Comparison of ENCODE assay signal across 22 mouse cellular contexts in the genomic region with DNA sequence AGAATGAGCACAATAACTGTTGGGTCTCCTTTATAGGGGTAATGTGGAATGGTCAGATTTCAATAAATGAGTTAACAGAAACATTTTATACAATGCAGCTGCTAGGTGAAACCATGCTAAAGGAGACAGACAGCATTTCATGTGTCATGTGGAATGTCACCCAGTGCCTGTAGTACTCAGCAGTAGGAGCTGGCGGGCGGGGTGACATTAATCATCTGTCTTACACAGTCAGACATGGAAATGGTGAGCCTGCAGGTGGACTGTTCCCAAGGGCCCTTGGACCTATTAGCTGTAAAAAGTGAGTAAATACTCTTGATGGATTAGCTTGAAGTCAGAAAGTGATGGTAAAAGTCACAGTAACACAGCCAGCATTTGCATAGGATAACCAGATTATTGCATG. TPM values are rescaled to one million over a fixed set of nuclear protein-coding genes. Genes with fewer than 3 reads are reported as not detected.
DNase-seq lines count a peak whose midpoint lies in the region; ATAC-seq and TF ChIP-seq lines count a peak whose summit lies in the region.
"Had no signal": no experiment of that assay in that cellular context is flagged by ENCODE, and none has a peak within 500 bp of the region (broad histone marks: within the 10 kb centered on the region; RNA-seq: fewer than 3 reads in every experiment).

No protein-coding gene starts in this region.

- no peak for DNase-seq in liver, postnatal 0 days
- DNase-seq in liver, embryonic 13.5 days: no peak
- no peak for DNase-seq in ovary, postnatal 36 days (ENCODE audit: low spot score)
- no peak for DNase-seq in urinary bladder, adult 2 months (ENCODE audit: low spot score)
- DNase-seq: adrenal gland, postnatal 10 days; cerebellum, adult 2 months; cerebellum, postnatal 36 days; embryo, embryonic 11 days; gastrocnemius, postnatal 10 days; heart, adult 11 months; heart, postnatal 14 days; kidney, postnatal 36 days; layer of hippocampus, adult 9-11 months; thymus, postnatal 14 days had no signal

- H3K4me1 ChIP-seq in hindbrain, embryonic 16.5 days (ENCODE audit: control insufficient read depth, insufficient read depth, low read depth, low read length): no peaks in the 10 kb centered on the region; the same call in 1 of the 2 replicates
- no peaks in the 10 kb centered on the region for H3K4me1 ChIP-seq in hindbrain, embryonic 13.5 days (replicated peaks)
- peaks cover 31% of the 10 kb centered on the region for H3K4me1 ChIP-seq in liver, embryonic 12.5 days
- no peaks in the 10 kb centered on the region for H3K4me1 ChIP-seq in liver, postnatal 0 days (ENCODE audit: insufficient read depth)
- peaks cover 32% of the 10 kb centered on the region for H3K4me1 ChIP-seq in liver, embryonic 13.5 days (replicated peaks)
- H3K4me1 ChIP-seq in stomach, embryonic 14.5 days (ENCODE audit: control insufficient read depth, insufficient read depth, low read length): peaks cover 3% of the 10 kb centered on the region; the same call in 1 of the 2 replicates
- H3K4me1 ChIP-seq: forebrain, embryonic 10.5 days; midbrain, embryonic 12.5 days had no signal

- no peak overlapping the region for H3K4me2 ChIP-seq in hindbrain, embryonic 16.5 days (ENCODE audit: low read length)
- no peak overlapping the region for H3K4me2 ChIP-seq in hindbrain, embryonic 13.5 days
- no peak overlapping the region for H3K4me2 ChIP-seq in liver, embryonic 12.5 days
- H3K4me2 ChIP-seq in liver, postnatal 0 days (ENCODE audit: low read depth, low read length): no peak overlapping the region
- no peak overlapping the region for H3K4me2 ChIP-seq in liver, embryonic 13.5 days
- no peak overlapping the region for H3K4me2 ChIP-seq in stomach, embryonic 14.5 days (replicated peaks; ENCODE audit: low read depth, low read length)
- H3K4me2 ChIP-seq: midbrain, embryonic 12.5 days had no signal

- no peaks in the 10 kb centered on the region for H3K27me3 ChIP-seq in hindbrain, embryonic 16.5 days (replicated peaks; ENCODE audit: control insufficient read depth, insufficient read depth, low read length)
- no peaks in the 10 kb centered on the region for H3K27me3 ChIP-seq in hindbrain, embryonic 13.5 days
- H3K27me3 ChIP-seq in liver, embryonic 12.5 days (replicated peaks): no peaks in the 10 kb centered on the region
- H3K27me3 ChIP-seq in liver, postnatal 0 days (ENCODE audit: insufficient read depth, low read length): no peaks in the 10 kb centered on the region
- H3K27me3 ChIP-seq in liver, embryonic 13.5 days: no peaks in the 10 kb centered on the region
- no peaks in the 10 kb centered on the region for H3K27me3 ChIP-seq in stomach, embryonic 14.5 days (ENCODE audit: control insufficient read depth, insufficient read depth, low read length)
- H3K27me3 ChIP-seq: midbrain, embryonic 12.5 days had no signal

- no peak overlapping the region for H3K27ac ChIP-seq in hindbrain, embryonic 16.5 days (ENCODE audit: low read depth, low read length)
- no peak overlapping the region for H3K27ac ChIP-seq in hindbrain, embryonic 13.5 days
- 0 out of 2 replicates have a peak overlapping the region, but pooled peaks have one; percentile 8 for H3K27ac ChIP-seq in liver, embryonic 12.5 days
- no peak overlapping the region for H3K27ac ChIP-seq in liver, postnatal 0 days (ENCODE audit: low read depth)
- H3K27ac ChIP-seq in liver, embryonic 13.5 days: peak overlapping the region; percentile 29; the same call in 1 of the 2 replicates
- H3K27ac ChIP-seq in stomach, embryonic 14.5 days (ENCODE audit: low read length): peak overlapping the region; percentile 86; the same call in 1 of the 2 replicates
- H3K27ac ChIP-seq: forebrain, embryonic 10.5 days; midbrain, embryonic 12.5 days had no signal

- H3K4me3 ChIP-seq in hindbrain, embryonic 16.5 days (ENCODE audit: low read length): no peak overlapping the region
- no peak overlapping the region for H3K4me3 ChIP-seq in hindbrain, embryonic 13.5 days
- H3K4me3 ChIP-seq in liver, embryonic 12.5 days: no peak overlapping the region
- H3K4me3 ChIP-seq in liver, postnatal 0 days (ENCODE audit: low read depth, low read length): no peak overlapping the region
- H3K4me3 ChIP-seq in liver, embryonic 13.5 days (replicated peaks): no peak overlapping the region
- no peak overlapping the region for H3K4me3 ChIP-seq in stomach, embryonic 14.5 days (ENCODE audit: low read depth, low read length)
- H3K4me3 ChIP-seq: forebrain, embryonic 10.5 days; left cerebral cortex, adult 2 months; midbrain, embryonic 12.5 days had no signal

- no peaks in the 10 kb centered on the region for H3K36me3 ChIP-seq in hindbrain, embryonic 16.5 days (ENCODE audit: control insufficient read depth, insufficient read depth, low read length)
- H3K36me3 ChIP-seq in hindbrain, embryonic 13.5 days: peaks cover 15% of the 10 kb centered on the region
- H3K36me3 ChIP-seq in liver, embryonic 12.5 days: peaks cover 19% of the 10 kb centered on the region
- peaks cover 1% of the 10 kb centered on the region; the same call in 1 of the 2 replicates for H3K36me3 ChIP-seq in liver, postnatal 0 days (replicated peaks; ENCODE audit: insufficient read depth, low read length)
- H3K36me3 ChIP-seq in liver, embryonic 13.5 days: peaks cover 15% of the 10 kb centered on the region; the same call in 1 of the 2 replicates
- peaks cover 5% of the 10 kb centered on the region; the same call in 1 of the 2 replicates for H3K36me3 ChIP-seq in stomach, embryonic 14.5 days (ENCODE audit: control insufficient read depth, insufficient read depth, low read length)

- no peak for TF ChIP-seq CTCF in liver, postnatal 0 days (IDR thresholded peaks at IDR 0.05; ENCODE audit: low read depth)

- H3K9me3 ChIP-seq in hindbrain, embryonic 16.5 days (ENCODE audit: control insufficient read depth, low read length): no peaks in the 10 kb centered on the region
- no peaks in the 10 kb centered on the region for H3K9me3 ChIP-seq in hindbrain, embryonic 13.5 days
- no peaks in the 10 kb centered on the region for H3K9me3 ChIP-seq in liver, embryonic 12.5 days (replicated peaks)
- H3K9me3 ChIP-seq in liver, postnatal 0 days (ENCODE audit: low read length): no peaks in the 10 kb centered on the region
- no peaks in the 10 kb centered on the region for H3K9me3 ChIP-seq in liver, embryonic 13.5 days (replicated peaks)
- no peaks in the 10 kb centered on the region for H3K9me3 ChIP-seq in stomach, embryonic 14.5 days (ENCODE audit: control insufficient read depth, low read depth, low read length)
- H3K9me3 ChIP-seq: forebrain, embryonic 10.5 days; midbrain, embryonic 12.5 days had no signal

- WGBS in hindbrain, embryonic 16.5 days: 89% methylated on average over 2 of the region's 2 CpGs
- 85% methylated on average over 2 of the region's 2 CpGs for WGBS in hindbrain, embryonic 13.5 days
- 89% methylated on average over 2 of the region's 2 CpGs for WGBS in liver, embryonic 12.5 days (ENCODE audit: insufficient replicate concordance)
- 86% methylated on average over 2 of the region's 2 CpGs for WGBS in liver, postnatal 0 days (ENCODE audit: insufficient replicate concordance)
- WGBS in liver, embryonic 13.5 days (ENCODE audit: insufficient replicate concordance): 93% methylated on average over 2 of the region's 2 CpGs
- WGBS in stomach, embryonic 14.5 days: 93% methylated on average over 2 of the region's 2 CpGs

- no peak overlapping the region for H3K9ac ChIP-seq in hindbrain, embryonic 16.5 days (ENCODE audit: low read depth, low read length)
- H3K9ac ChIP-seq in hindbrain, embryonic 13.5 days: no peak overlapping the region
- no peak overlapping the region for H3K9ac ChIP-seq in liver, embryonic 12.5 days
- no peak overlapping the region for H3K9ac ChIP-seq in liver, postnatal 0 days (replicated peaks)
- peak overlapping the region; percentile 38; the same call in 1 of the 2 replicates for H3K9ac ChIP-seq in liver, embryonic 13.5 days
- H3K9ac ChIP-seq in stomach, embryonic 14.5 days (replicated peaks; ENCODE audit: low read depth, low read length): no peak overlapping the region
- H3K9ac ChIP-seq: midbrain, embryonic 12.5 days had no signal

- no peak for TF ChIP-seq EP300 in liver, postnatal 0 days (IDR thresholded peaks at IDR 0.05; ENCODE audit: low read depth)

- 0 out of 2 replicates have a peak, but pooled peaks have one; percentile 28 for ATAC-seq in hindbrain, embryonic 16.5 days
- ATAC-seq in hindbrain, embryonic 13.5 days (ENCODE audit: low FRiP score): no peak
- ATAC-seq in liver, embryonic 12.5 days: 0 out of 2 replicates have a peak, but pooled peaks have one; percentile 54
- ATAC-seq in liver, postnatal 0 days: no peak
- peak; percentile 42; the same call in 1 of the 2 replicates for ATAC-seq in liver, embryonic 13.5 days (ENCODE audit: low read depth)
- ATAC-seq in stomach, embryonic 14.5 days (ENCODE audit: insufficient number of reproducible peaks, insufficient read depth, low FRiP score, low read depth): no peak
- ATAC-seq: forebrain, embryonic 16.5 days had no signal

RNA-seq across cellular contexts. Expression of a gene that starts 46.0 kb away (rescaled TPM):
- 6.6 and 6.8 TPM in 2 replicates for polyA plus RNA-seq in hindbrain, embryonic 16.5 days (2015; fragmentation: Nextera tagmentation; extraction: Ambion mirVana)
- polyA plus RNA-seq in hindbrain, embryonic 13.5 days (2015; fragmentation: Nextera tagmentation; extraction: Ambion mirVana): 5.1 and 5.2 TPM in 2 replicates
- 21.1 and 21.4 TPM in 2 replicates for polyA plus RNA-seq in liver, embryonic 12.5 days (2016; fragmentation: Nextera tagmentation; extraction: Ambion mirVana)
- polyA plus RNA-seq in liver, postnatal 0 days (2015; fragmentation: Nextera tagmentation; extraction: Ambion mirVana): 24.7 and 25.3 TPM in 2 replicates
- 18.6 and 20.5 TPM in 2 replicates for polyA plus RNA-seq in liver, embryonic 13.5 days (2015; fragmentation: Nextera tagmentation; extraction: Ambion mirVana)
- 30.7 and 34.1 TPM in 2 replicates for polyA plus RNA-seq in stomach, embryonic 14.5 days (2014; fragmentation: Nextera tagmentation; extraction: Ambion mirVana)
- polyA plus RNA-seq in urinary bladder, adult 2 months (2012; rRNA removed): 63.0 and 70.3 TPM in 2 replicates

RNA-seq across cellular contexts. Expression of a gene that starts 47.6 kb away (rescaled TPM):
- 114 and 117 TPM in 2 replicates for polyA plus RNA-seq in hindbrain, embryonic 16.5 days (2015; fragmentation: Nextera tagmentation; extraction: Ambion mirVana)
- polyA plus RNA-seq in hindbrain, embryonic 13.5 days (2015; fragmentation: Nextera tagmentation; extraction: Ambion mirVana): 142 and 148 TPM in 2 replicates
- polyA plus RNA-seq in liver, embryonic 12.5 days (2016; fragmentation: Nextera tagmentation; extraction: Ambion mirVana): 28.2 and 29.9 TPM in 2 replicates
- 13.8 and 14.9 TPM in 2 replicates for polyA plus RNA-seq in liver, postnatal 0 days (2015; fragmentation: Nextera tagmentation; extraction: Ambion mirVana)
- 23.6 and 27.2 TPM in 2 replicates for polyA plus RNA-seq in liver, embryonic 13.5 days (2015; fragmentation: Nextera tagmentation; extraction: Ambion mirVana)
- 78.4 and 78.7 TPM in 2 replicates for polyA plus RNA-seq in stomach, embryonic 14.5 days (2014; fragmentation: Nextera tagmentation; extraction: Ambion mirVana)
- polyA plus RNA-seq in urinary bladder, adult 2 months (2012; rRNA removed): 39.7 and 41.5 TPM in 2 replicates

RNA-seq across cellular contexts. Expression of a gene that starts 48.0 kb away (rescaled TPM):
- 26.6 and 26.7 TPM in 2 replicates for polyA plus RNA-seq in hindbrain, embryonic 16.5 days (2015; fragmentation: Nextera tagmentation; extraction: Ambion mirVana)
- 23.8 and 27.2 TPM in 2 replicates for polyA plus RNA-seq in hindbrain, embryonic 13.5 days (2015; fragmentation: Nextera tagmentation; extraction: Ambion mirVana)
- polyA plus RNA-seq in liver, embryonic 12.5 days (2016; fragmentation: Nextera tagmentation; extraction: Ambion mirVana): 24.9 and 25.7 TPM in 2 replicates
- 11.1 and 14.6 TPM in 2 replicates for polyA plus RNA-seq in liver, postnatal 0 days (2015; fragmentation: Nextera tagmentation; extraction: Ambion mirVana)
- 21.5 and 22.8 TPM in 2 replicates for polyA plus RNA-seq in liver, embryonic 13.5 days (2015; fragmentation: Nextera tagmentation; extraction: Ambion mirVana)
- polyA plus RNA-seq in stomach, embryonic 14.5 days (2014; fragmentation: Nextera tagmentation; extraction: Ambion mirVana): 33.8 and 42.6 TPM in 2 replicates
- 25.2 and 27.2 TPM in 2 replicates for polyA plus RNA-seq in urinary bladder, adult 2 months (2012; rRNA removed)

Comparison
In these comparisons a context has a peak if more than half of its experiments do, and no peak if none do; other contexts are left out.
1. ATAC-seq: peak in hindbrain, embryonic 16.5 days (single experiment), liver, embryonic 12.5 days (single experiment) and liver, embryonic 13.5 days (single experiment); none in hindbrain, embryonic 13.5 days (single experiment), liver, postnatal 0 days (single experiment) and stomach, embryonic 14.5 days (single experiment).
2. H3K27ac ChIP-seq: peak in liver, embryonic 12.5 days (single experiment), liver, embryonic 13.5 days (single experiment) and stomach, embryonic 14.5 days (single experiment); none in hindbrain, embryonic 16.5 days (single experiment), hindbrain, embryonic 13.5 days (single experiment) and liver, postnatal 0 days (single experiment).